Mouse (Mus musculus): ENCODE measurements around the gene Trim67. TPM values are rescaled to one million over a fixed set of nuclear protein-coding genes. Genes with fewer than 3 reads are reported as not detected.

Gene Trim67
- polyA plus RNA-seq, 1 experiment from 2014 or later = 0.51 TPM

DNA sequence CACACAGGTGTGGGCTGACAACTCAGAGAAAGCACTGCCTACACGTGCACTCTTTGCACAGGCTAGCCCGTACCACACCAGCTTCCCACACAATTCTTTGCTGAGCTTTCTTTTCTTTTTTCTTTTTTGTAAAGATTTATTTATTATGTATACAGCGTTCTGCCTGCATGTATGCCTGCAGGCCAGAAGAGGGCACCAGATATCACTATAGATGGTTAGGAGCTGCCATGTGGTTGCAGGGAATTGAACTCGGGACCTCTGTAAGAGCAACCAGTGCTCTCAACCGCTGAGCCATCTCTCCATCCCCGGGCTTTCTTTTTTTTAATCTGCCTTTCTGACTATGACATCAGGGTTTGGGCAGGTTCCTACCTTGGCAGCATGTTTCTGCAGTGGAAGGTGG is 30.6 kb downstream of the Trim67 start:
- 82% methylated on average over 6 of the region's 6 CpGs for WGBS
- Histone ChIP-seq H3K27ac (replicated peaks) (no peak overlapping the region), H3K4me1 (peaks cover 7% of the 10 kb centered on the region; the same call in 1 of the 2 replicates), H3K36me3 (replicated peaks) (no peaks in the 10 kb centered on the region), H3K9me3 (no peaks in the 10 kb centered on the region), H3K27me3 (replicated peaks; ENCODE audit: low read depth, poor library complexity, severe bottlenecking) (peaks cover 14% of the 10 kb centered on the region), H3K4me3 (no peak overlapping the region)
- no peak for DNase-seq (ENCODE audit: low spot score)

DNA sequence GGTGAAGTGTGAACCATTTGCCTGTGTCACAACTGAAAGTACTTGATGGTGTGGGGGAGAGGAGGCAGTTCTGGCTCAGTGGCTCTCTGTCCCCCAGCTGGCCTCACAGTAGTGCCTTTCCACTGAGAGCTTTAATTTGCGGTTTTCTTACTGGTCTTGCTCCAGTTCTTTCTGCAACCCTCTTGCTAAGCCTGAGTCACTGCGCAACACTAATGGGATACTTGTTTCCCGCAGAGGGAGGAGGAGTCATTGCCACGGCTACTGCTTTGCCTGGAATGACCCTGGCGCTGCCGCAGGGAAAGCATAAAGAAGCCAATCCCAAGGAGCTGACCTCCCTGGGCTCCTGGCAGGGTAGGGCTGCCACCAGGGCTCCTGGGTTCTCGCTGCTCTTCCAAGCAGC is 33.8 kb downstream of the Trim67 start:
- no peaks in the 10 kb centered on the region for H3K36me3 ChIP-seq (replicated peaks)
- peaks cover 2% of the 10 kb centered on the region; the same call in 1 of the 2 replicates for H3K4me1 ChIP-seq
- 23% methylated on average over 7 of the region's 7 CpGs for whole genome bisulfite sequencing
- no peak for DNase-seq (ENCODE audit: low spot score)
- H3K9me3 ChIP-seq = no peaks in the 10 kb centered on the region
- H3K27ac ChIP-seq (replicated peaks) = no peak overlapping the region
- H3K27me3 ChIP-seq (replicated peaks; ENCODE audit: low read depth, poor library complexity, severe bottlenecking) = peaks cover 21% of the 10 kb centered on the region
- H3K4me3 ChIP-seq = no peak overlapping the region

DNA sequence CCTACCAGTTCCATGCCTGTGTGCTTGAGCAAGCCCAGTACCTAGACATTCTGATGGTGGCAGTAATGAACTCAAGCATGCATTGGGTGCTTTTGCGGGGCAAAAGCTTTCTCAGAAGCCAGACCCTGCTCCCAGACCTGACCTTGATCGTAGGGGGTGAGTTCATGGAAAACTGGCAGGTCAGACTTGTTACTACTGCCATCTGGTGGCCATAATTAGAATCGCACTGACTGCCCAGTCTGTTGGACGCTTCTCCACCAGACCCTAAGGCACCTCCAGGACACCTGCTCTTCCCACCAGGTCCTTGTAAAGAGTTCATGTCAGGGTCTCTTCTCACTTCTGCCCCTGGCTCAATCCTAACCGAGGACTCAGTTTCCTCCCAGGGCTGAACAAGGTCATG is 34.5 kb downstream of the Trim67 start:
- Histone ChIP-seq H3K4me3 (no peak overlapping the region), H3K27me3 (replicated peaks; ENCODE audit: low read depth, poor library complexity, severe bottlenecking) (peaks cover 21% of the 10 kb centered on the region), H3K27ac (replicated peaks) (no peak overlapping the region), H3K36me3 (replicated peaks) (no peaks in the 10 kb centered on the region), H3K9me3 (no peaks in the 10 kb centered on the region), H3K4me1 (peaks cover 2% of the 10 kb centered on the region; the same call in 1 of the 2 replicates)
- DNase-seq (ENCODE audit: low spot score) = peak; percentile 67
- 7% methylated on average over 5 of the region's 5 CpGs for WGBS

DNA sequence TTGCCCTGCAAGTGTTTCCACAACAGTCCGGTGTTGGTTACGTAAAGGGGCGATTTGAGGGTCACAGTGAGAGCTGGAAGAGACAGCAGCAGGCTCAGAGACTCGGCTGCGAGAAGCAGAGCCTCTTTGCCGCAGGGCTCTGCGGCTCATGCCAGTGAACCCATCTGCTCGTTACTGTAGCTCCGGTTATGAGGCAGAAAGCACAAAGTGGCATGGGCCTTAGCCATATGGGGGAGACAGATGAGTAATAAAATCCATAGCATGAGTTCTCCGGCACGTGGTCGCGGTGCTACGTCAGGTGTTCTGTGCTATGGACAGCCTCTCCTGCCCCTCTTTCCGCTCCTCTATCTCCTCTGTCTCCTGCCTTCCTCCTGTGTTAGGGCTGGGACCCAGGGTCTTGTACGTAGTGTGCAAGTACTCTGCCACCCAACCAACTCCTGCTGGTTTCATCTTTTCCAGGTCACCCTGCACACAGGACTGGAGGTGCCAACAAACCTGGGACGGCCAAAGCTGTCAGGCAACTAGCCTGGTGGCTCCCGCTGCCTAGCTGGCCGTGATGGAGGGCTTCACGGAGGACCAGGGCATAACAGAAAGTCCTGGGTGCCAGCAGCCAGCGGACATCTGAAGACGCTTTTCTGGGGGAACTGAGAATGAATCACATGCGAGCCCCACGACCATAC is 35.8 kb downstream of the Trim67 start:
- no peak for DNase-seq (ENCODE audit: low spot score)
- H3K27ac ChIP-seq (replicated peaks) = no peak overlapping the region
- WGBS = 84% methylated on average over 24 of the region's 24 CpGs
- H3K4me3 ChIP-seq = no peak overlapping the region
- peaks cover 21% of the 10 kb centered on the region for H3K27me3 ChIP-seq (replicated peaks; ENCODE audit: low read depth, poor library complexity, severe bottlenecking)
- no peaks in the 10 kb centered on the region for H3K9me3 ChIP-seq
- H3K36me3 ChIP-seq (replicated peaks) = no peaks in the 10 kb centered on the region
- peaks cover 5% of the 10 kb centered on the region; the same call in 1 of the 2 replicates for H3K4me1 ChIP-seq

DNA sequence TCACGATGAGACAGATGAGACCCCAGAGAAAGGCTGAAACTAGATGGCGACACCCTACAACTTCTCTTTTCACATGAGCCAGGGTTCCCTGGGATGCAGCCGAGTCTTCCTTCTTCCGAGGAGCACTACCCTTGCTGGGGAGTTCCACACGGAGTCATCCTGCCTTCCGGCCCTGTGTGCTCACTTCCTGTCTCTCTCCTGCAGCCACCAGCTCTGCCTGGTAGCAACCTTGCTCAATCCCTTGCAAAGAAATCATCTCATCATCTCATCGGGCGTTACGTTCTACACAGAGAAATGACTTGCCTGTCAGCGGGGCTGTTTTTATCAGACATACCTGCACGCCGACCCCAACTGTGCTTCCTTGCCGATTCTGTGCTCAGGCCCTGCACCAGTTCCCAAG is 37.2 kb downstream of the Trim67 start:
- no peak for DNase-seq (ENCODE audit: low spot score)
- no peaks in the 10 kb centered on the region for H3K36me3 ChIP-seq (replicated peaks)
- peaks cover 12% of the 10 kb centered on the region; the same call in 1 of the 2 replicates for H3K4me1 ChIP-seq
- no peaks in the 10 kb centered on the region for H3K9me3 ChIP-seq
- no peak overlapping the region for H3K4me3 ChIP-seq
- 74% methylated on average over 13 of the region's 13 CpGs for whole genome bisulfite sequencing
- H3K27me3 ChIP-seq (replicated peaks; ENCODE audit: low read depth, poor library complexity, severe bottlenecking) = peaks cover 21% of the 10 kb centered on the region
- H3K27ac ChIP-seq (replicated peaks) = no peak overlapping the region

DNA sequence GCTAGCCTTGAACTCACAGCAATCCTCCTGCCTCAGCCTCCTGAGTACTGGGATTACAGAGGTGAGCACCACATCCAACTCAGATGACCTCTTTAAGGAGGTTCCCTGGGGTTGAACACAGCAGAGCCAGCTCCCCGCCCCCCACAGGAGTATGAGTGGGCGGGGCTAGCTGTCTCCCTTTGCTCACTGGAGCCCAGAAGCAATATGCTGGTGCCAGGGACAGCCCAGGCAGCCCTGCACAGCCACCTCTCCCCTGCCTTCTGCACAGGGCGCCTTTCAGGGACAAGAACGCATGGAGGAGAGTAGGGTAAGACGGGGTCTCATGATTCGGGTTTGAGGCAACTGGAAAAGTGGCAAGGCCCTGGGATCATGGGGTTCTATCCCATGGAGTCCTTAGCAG is 38.6 kb downstream of the Trim67 start:
- Histone ChIP-seq H3K27me3 (replicated peaks; ENCODE audit: low read depth, poor library complexity, severe bottlenecking) (peaks cover 18% of the 10 kb centered on the region), H3K4me1 (peaks cover 12% of the 10 kb centered on the region; the same call in 1 of the 2 replicates), H3K36me3 (replicated peaks) (no peaks in the 10 kb centered on the region), H3K9me3 (no peaks in the 10 kb centered on the region), H3K27ac (replicated peaks) (no peak overlapping the region), H3K4me3 (no peak overlapping the region)
- WGBS = 81% methylated on average over 6 of the region's 6 CpGs
- no peak for DNase-seq (ENCODE audit: low spot score)

DNA sequence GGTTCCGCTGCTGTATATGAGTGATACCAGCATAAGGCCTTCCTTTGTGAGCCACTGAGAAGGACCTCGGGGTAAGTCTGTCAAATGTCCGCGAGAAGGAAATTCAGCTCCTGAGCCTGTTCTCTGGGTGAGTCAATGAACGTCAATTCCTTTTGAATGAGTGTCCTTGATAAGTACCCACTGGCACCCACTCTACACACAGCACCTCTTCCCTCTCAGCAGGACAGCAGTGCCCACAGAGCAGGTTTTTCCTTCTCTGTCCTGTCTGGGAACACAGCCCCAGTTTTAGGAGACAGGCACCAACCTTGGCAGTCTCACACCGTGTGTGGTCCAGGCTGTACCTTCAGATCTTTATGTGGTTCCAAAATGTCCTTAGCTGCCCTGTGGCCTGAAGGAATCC is 39.0 kb downstream of the Trim67 start:
- no peak overlapping the region for H3K27ac ChIP-seq (replicated peaks)
- H3K36me3 ChIP-seq (replicated peaks) = no peaks in the 10 kb centered on the region
- 86% methylated on average over 6 of the region's 6 CpGs for WGBS
- DNase-seq (ENCODE audit: low spot score) = no peak
- peaks cover 12% of the 10 kb centered on the region; the same call in 1 of the 2 replicates for H3K4me1 ChIP-seq
- no peaks in the 10 kb centered on the region for H3K9me3 ChIP-seq
- no peak overlapping the region for H3K4me3 ChIP-seq
- peaks cover 14% of the 10 kb centered on the region for H3K27me3 ChIP-seq (replicated peaks; ENCODE audit: low read depth, poor library complexity, severe bottlenecking)

DNA sequence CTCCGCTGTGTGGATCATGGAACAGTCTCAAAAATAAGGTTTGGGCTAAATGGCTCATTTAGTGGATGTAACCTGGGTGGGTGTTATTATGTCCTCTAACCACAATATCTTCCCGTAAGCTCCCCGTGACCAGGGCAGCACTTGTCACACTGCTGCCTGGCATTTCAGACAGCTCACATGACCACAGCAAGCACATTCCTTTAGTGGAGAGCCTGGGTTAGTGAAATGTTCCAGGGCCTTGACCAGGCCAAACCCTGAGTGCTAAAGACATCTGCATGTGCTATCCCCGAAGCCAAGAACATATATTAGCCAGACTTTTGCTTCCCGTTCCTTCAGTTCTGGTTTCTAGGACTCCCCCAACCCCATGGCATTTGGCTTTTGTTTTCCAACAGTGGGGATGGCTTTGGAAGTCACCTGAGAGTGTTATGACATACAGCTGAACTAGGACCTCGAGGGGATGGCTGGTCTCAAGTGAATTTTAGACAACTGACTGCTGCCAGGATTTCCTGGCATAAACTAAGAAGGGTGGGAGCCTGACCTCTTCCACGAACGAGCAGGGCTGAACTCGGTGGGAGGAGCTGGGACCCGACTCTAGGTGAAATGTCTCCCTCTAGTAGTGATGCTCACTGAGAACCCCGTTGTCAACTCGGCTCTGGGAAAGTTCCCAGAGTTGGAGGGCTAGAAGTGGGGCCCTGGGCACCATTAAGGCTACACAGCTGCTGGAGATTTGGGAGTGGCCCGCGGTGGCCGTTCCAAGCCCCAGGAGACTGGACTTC is 40.7 kb downstream of the Trim67 start:
- H3K27ac ChIP-seq (replicated peaks) = no peak overlapping the region

DNA sequence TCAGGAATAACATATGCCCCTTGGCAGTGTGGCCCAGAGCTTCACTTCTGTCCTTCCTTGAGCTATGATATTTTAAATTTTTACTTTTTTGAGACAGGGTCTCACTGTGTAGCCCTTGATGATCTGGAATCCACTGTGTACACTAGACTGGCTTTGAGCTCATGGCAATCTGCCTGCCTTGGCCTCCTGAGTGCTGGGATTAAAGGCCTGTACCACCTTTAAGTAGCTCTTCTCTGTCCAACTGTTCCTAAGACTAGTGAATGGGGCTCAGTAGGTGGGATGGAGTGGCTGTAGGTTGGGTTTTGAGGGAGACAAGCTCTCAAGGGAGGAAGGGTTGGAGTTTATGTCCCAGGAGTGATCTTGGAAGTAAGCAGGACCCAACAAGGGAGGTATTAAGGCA is 43.0 kb downstream of the Trim67 start:
- Histone ChIP-seq H3K27me3 (replicated peaks; ENCODE audit: low read depth, poor library complexity, severe bottlenecking) (no peaks in the 10 kb centered on the region; the same call in 1 of the 2 replicates), H3K9me3 (no peaks in the 10 kb centered on the region), H3K4me3 (no peak overlapping the region), H3K36me3 (replicated peaks) (peaks cover 37% of the 10 kb centered on the region), H3K27ac (replicated peaks) (no peak overlapping the region), H3K4me1 (peaks cover 12% of the 10 kb centered on the region; the same call in 1 of the 2 replicates)
- no peak for DNase-seq (ENCODE audit: low spot score)

More for the DNA sequence above, 40.7 kb downstream of the Trim67 start:
- Histone ChIP-seq H3K27me3 (replicated peaks; ENCODE audit: low read depth, poor library complexity, severe bottlenecking) (peaks cover 9% of the 10 kb centered on the region), H3K4me3 (peak overlapping the region; percentile 3; the same call in 1 of the 2 replicates), H3K4me1 (peaks cover 12% of the 10 kb centered on the region; the same call in 1 of the 2 replicates), H3K36me3 (replicated peaks) (peaks cover 15% of the 10 kb centered on the region), H3K9me3 (no peaks in the 10 kb centered on the region)
- WGBS = 44% methylated on average over 15 of the region's 15 CpGs
- no peak for DNase-seq (ENCODE audit: low spot score)

DNA sequence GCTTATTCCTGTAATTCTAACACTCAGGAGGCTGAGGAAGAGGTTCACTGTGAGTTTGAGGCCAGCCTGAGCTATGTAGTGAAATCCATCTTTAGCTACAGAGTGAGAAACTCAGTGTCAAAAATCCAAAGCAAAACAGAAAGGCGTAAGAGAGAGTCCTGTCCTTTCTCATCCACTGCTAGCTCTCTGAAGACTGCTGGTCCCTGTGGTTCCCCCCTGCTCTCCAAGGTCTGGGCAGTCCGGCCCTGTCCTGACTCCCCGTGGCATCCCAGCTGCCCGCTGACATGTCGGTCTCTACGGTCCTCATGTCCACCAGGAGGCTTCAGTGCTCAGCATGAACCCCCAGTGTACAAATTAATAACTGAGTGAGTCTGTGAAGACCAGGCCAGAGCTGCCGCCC is 43.4 kb downstream of the Trim67 start:
- no peak for DNase-seq (ENCODE audit: low spot score)
- Histone ChIP-seq H3K27ac (replicated peaks) (no peak overlapping the region), H3K9me3 (no peaks in the 10 kb centered on the region), H3K4me1 (peaks cover 12% of the 10 kb centered on the region; the same call in 1 of the 2 replicates), H3K36me3 (replicated peaks) (peaks cover 41% of the 10 kb centered on the region), H3K4me3 (no peak overlapping the region), H3K27me3 (replicated peaks; ENCODE audit: low read depth, poor library complexity, severe bottlenecking) (no peaks in the 10 kb centered on the region; the same call in 1 of the 2 replicates)
- WGBS = 86% methylated on average over 7 of the region's 7 CpGs

DNA sequence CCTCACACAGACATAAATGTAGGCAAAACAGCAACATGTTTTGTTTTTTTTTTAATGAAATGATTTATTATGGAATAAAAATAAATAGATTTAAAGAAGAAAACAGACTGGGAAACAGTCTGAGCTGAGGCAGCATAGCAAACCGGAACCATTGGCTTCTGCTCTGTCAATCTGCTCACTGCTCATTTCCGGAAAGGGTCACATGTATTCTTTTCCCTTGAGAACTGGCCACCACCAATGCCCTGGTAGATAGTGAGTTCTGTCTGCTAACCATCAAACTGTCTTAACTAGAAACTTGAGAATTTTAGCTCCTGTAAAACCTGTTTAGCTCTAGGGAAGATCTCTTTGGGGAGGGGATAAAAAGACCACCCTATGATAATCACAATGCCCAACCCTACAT is 44.0 kb downstream of the Trim67 start:
- no peak overlapping the region for H3K4me3 ChIP-seq
- no peak overlapping the region for H3K27ac ChIP-seq (replicated peaks)
- peaks cover 47% of the 10 kb centered on the region for H3K36me3 ChIP-seq (replicated peaks)
- H3K4me1 ChIP-seq = peaks cover 10% of the 10 kb centered on the region; the same call in 1 of the 2 replicates
- no peak for DNase-seq (ENCODE audit: low spot score)
- 90% methylated on average over 2 of the region's 2 CpGs for WGBS
- no peaks in the 10 kb centered on the region; the same call in 1 of the 2 replicates for H3K27me3 ChIP-seq (replicated peaks; ENCODE audit: low read depth, poor library complexity, severe bottlenecking)
- no peaks in the 10 kb centered on the region for H3K9me3 ChIP-seq

DNA sequence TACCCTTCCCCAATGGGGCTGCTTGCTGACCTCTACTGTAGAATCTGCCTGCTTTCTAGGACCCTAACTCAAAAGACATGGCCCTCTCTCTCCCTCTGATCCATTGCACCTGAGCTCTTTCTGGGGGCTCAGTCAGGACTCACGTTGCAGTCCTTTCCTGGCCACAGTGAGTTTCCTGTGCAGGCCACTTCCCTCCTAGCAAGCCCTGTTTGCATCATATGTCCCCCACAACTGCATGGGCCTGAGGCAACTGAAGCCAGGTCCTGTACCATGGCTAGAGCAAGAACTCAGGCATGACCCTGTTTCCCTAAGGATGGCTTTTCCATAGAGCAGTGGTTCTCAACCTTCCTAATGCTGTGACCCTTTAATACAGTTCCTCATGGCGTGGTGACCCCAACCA is 45.1 kb downstream of the Trim67 start:
- no peak for DNase-seq (ENCODE audit: low spot score)
- H3K27me3 ChIP-seq (replicated peaks; ENCODE audit: low read depth, poor library complexity, severe bottlenecking) = no peaks in the 10 kb centered on the region; the same call in 1 of the 2 replicates
- H3K27ac ChIP-seq (replicated peaks) = no peak overlapping the region
- H3K4me1 ChIP-seq = peaks cover 10% of the 10 kb centered on the region; the same call in 1 of the 2 replicates
- H3K9me3 ChIP-seq = no peaks in the 10 kb centered on the region
- H3K4me3 ChIP-seq = no peak overlapping the region
- peaks cover 58% of the 10 kb centered on the region for H3K36me3 ChIP-seq (replicated peaks)
- WGBS = 84% methylated on average over 2 of the region's 2 CpGs
